Mouse (Mus musculus) urinary bladder, postnatal 10 days (tissue): ENCODE measurements around the gene Gpc6.
"Not testable (repeated sequence)": the region's sequence is repeated elsewhere in the genome, so short reads cannot be mapped to it uniquely, and the experiment has no call there.

Experiments used
- DNase-seq: peaks from one replicate; pipeline ENCODE4 v3.0.0; 2022; ENCODE audit warnings: low spot score

Gpc6 gene

GRCm38 (mm10) chr14:117369331-117369866 is 444.3 kb downstream of the Gpc6 start:
- no peak for DNase-seq

- no peak for DNase-seq
Measured at GRCm38 (mm10) chr14:117376822-117377376, 451.8 kb downstream of the Gpc6 start.

DNA sequence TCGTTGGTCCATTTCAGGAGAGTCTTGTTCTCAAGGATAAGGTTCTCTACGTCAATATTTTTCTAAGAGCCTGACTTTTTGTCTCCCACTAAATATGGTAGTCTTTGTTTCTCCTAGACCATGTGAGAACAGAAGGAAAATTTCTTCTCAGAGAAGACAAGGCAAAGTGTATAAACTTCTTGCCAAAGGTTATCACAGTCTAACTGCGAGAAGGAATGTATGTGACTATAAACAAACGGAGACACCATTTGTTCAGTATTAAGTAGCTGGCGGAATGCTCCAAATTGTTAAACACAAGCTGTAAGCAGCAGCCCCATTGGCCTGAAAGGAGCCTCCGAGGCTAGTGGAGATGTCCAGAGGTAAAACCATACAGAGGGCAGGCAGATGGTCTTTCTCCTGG is 454.9 kb downstream of the Gpc6 start:
- DNase-seq = no peak

- no peak for DNase-seq
Measured at GRCm38 (mm10) chr14:117383188-117383587, 458.1 kb downstream of the Gpc6 start.

- DNase-seq = no peak
Measured at GRCm38 (mm10) chr14:117384096-117384770, 459.1 kb downstream of the Gpc6 start.

DNA sequence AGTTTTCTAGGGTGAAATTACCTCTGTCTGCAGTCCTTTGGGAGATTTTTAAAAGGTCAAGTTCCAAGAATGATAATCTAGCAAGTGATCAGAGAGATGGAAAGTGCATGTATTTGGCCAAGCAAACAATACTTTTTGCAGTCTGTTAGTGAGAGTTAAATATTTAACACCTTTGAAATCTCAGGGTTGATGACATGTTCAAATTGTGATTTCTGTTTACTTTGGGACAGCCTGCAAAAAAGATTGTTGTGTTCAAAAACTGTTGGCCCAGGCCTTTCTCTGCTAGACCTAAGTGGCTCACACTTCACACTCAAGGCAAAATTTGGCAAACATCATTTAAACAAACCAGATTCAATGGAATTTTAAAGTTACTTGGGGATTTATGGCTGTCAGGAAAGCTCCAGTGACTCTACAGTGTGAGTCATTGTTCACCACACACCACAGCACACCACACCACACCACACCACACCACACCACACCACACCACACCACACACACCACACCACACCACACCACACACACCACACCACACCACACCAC is 460.7 kb downstream of the Gpc6 start:
- DNase-seq = no peak

GRCm38 (mm10) chr14:117390794-117391320 is 465.7 kb downstream of the Gpc6 start:
- no peak for DNase-seq

DNA sequence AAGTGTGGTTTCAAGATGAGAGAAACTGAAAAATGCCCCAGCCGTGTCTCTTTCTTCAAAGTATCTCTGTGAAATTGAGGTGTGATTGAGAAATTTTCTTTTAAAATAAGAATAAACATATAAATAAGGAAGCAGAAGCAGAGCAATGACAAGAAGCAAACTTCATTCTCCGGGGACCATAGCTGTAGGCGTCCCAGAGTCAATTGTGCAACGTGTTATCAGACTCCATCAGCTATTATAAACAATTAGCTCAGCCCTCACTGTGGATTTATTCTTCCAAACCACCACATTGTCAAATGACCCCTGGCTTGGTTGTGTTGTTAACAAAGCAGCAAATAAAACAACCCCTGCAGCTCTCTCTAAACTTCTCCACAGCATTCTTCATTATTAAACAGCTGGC is 466.3 kb downstream of the Gpc6 start:
- DNase-seq = no peak

DNA sequence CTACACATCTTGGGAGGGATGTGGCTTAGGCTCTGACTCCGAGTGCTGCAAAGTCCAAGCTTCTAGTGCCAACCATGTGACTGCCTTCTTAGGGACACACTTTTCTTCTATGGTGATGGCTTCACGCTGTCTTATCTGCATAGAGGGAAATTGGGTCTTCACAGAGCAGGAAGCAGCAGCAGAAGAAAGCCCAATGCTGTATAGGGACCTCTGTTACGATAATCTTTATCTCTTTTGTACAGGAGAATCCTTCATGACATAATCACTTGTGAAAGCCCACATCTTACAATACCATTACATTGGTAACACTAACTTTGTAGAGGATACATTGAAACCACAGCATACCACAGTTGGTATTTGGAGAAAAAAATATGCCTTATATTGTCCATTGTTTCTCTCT is 472.1 kb downstream of the Gpc6 start:
- DNase-seq = no peak

DNA sequence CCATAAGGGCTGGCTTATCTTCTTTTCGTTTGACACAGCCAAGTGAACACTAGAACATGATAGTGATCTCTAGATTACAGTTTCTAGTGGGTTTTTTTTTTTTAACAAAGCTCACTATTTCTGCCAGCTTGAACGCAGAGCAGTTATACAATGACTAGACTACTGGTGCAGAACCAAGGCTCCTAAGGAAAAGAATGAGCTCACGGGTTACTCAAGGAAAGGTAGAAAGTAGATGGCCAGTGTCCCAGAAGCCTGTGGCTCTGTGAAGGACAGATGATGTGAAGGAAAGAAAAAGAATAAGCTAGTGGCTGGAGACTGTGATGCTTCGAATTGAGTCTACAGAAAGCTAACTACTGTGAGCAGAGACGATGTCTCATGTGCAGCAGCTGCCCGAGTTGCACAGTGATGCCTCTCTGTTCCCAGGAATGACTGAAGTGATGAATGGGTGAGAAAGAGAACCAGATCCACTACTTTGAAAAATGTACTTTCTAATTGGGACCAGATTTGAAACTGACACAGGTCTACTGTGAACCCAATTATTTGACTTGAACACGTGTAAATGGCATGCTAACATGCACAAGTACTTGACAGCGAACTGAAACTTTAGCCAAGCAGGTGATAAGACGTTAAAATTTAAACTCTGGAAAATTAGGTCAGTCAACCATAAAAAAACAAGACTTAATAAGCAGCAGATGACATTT is 482.9 kb downstream of the Gpc6 start:
- DNase-seq = no peak

GRCm38 (mm10) chr14:117408525-117408835 is 483.4 kb downstream of the Gpc6 start:
- DNase-seq = no peak

GRCm38 (mm10) chr14:117409778-117410177 is 484.7 kb downstream of the Gpc6 start:
- no peak for DNase-seq

- DNase-seq = no peak
Measured at GRCm38 (mm10) chr14:117410511-117410910, 485.4 kb downstream of the Gpc6 start.

DNA sequence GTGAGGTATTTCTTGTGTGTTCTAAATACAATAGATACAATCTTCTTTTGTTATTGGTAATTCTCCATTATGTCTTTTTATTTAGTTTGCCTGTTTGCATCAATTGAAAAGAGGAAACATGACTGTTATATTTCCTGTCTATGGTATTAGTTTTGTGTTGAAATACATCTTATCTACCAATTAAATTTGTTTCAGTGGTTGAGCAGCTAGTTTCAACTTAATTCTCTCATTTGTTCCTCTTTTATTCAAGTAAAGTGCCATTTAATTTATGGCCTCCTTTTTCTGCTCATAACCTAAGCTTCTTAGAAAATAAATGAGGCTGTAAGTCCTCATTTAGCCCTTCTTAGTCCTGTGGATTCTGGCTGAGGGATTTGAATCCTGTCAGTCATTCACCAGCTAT is 489.9 kb downstream of the Gpc6 start:
- DNase-seq = no peak

DNA sequence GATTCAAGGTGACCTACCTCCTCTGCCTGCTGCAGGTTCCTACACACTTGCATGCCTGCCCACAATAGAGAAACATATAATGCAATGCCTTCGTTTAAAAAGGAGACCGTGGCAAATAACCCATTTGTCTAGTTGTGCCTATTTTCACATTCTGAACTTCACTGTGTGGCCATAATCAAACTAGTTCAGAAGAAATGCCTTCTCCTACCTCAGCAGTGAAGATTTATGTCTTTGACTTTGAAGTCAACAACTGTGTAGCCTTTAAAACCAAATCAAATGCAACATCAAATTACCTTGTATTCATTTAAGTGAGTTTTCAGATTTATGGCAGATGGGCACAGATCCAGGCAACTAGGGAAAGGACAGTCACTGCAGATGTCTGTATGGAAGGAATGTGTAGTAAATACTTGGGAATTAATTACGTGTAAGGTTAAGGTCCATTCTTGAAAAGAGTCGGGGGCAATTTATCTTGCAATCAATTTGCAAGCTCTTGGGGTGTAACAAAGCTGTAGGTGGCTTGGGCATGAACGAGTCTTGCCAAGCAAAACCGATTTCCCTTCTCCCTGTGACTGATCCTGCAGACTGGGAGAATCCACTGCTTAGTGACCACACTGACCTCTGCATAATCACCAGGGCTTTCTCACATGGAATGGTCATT is 494.6 kb downstream of the Gpc6 start:
- no peak for DNase-seq

GRCm38 (mm10) chr14:117421170-117421569 is 496.1 kb downstream of the Gpc6 start:
- no peak for DNase-seq

DNA sequence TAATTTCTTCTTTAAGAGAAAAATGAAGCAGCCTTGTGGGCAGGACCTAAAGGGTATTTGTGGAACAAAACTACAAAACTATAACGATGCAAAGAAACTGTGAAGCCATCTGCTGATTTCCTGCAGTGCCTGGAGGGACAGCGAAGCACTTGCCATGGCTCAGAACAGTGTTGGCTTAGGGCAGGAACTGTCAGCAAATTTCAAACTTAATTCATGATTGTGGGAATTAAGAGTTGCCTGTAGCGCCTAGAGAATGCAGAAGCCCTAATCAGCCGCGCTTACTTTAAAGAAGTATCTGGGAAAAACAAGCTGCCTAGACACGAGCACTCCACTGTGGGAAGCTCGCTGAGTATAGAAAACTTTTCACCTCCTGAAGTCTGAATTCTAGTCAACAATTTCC is 501.0 kb downstream of the Gpc6 start:
- DNase-seq = no peak

- DNase-seq = no peak
Measured at GRCm38 (mm10) chr14:117427776-117428175, 502.7 kb downstream of the Gpc6 start.

- DNase-seq = no peak
Measured at GRCm38 (mm10) chr14:117435739-117436138, 510.6 kb downstream of the Gpc6 start.

DNA sequence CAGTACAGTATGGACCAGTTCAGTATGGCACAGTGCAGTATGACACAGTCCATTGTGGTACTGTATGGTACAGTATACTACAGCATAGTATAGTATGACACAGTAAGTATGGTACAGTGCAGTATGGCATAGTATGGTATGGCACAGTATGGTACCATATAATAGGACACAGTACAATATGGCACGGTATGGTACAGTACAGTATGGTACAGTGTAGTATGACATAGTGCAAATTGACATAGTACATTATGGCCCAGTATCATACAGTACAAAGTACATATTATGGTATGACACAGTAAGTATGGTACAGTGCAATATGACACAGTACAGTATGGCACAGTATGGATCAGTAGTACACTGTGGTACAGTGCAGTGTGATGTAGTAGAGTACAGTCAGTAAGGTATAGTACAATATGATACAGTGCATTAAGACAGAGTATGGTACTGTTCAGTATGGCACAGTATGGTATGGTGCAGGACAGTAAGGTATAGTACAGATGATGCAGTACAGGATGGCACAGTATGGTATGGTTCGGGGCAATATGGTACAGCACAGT is 521.6 kb downstream of the Gpc6 start:
- not testable (repeated sequence) for DNase-seq

DNA sequence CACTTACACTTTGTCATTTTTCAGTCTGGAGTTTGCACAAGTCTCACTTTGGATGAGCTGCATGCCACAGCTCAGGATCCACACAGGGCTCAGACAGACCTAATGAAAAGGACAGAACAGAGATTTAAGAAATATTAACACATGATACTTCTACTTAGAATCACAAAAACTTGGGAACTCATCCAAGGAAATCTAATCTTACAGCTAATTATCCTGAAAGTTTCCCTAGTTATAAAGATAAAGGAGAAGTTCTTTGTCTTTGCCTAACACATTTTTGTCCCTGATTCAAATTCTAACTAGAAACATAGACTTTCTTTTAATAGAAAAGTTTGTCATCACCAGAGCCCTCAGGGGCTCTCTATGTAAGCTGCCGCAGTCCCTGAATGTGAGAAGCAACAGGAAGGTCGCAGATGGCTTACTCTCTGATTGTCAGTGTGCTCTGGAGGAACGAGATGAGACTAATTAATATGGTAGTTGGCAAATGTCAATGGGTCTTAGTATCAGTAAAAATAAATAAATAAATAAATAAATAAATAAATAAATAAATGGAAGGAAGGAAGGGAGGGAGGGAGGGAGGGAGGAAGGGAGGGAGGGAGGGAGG is 526.4 kb downstream of the Gpc6 start:
- no peak for DNase-seq

DNA sequence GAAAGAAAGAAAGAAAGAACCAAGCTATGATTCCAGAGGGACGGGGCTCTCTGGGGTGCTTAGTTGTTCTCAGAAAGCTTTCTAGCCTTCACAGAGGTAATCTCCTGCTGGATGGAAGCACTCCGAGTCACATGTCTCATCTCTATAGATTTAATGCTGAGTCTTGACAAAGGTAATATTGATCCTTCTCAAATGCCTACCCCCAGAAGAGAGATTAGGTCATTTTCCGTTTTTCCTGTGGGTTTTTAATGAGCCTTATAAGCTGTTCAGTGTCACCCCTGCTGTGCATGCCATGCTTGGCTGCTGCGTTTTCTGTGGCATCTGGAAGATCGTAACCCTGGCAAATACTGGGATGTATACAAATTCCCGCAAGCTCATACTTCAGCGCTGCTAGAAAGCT is 527.0 kb downstream of the Gpc6 start:
- DNase-seq = no peak
